Mouse (Mus musculus): ENCODE data around the gene Rhoa. TPM values are rescaled to one million over a fixed set of nuclear protein-coding genes. Genes with fewer than 3 reads are reported as not detected.
"Not testable (repeated sequence)": the region's sequence is repeated elsewhere in the genome, so short reads cannot be mapped to it uniquely, and the experiment has no call there.

The Rhoa gene
- polyA plus RNA-seq, 1 experiment from 2014 or later: 646 TPM

- Histone ChIP-seq H3K36me3 (ENCODE audit: inconsistent target) (peaks cover 10% of the 10 kb centered on the region), H3K79me2 (ENCODE audit: inconsistent target) (peaks cover 74% of the 10 kb centered on the region), H3K27ac (peak overlapping the region; percentile 63), H3K4me3 (ENCODE audit: inconsistent target) (peak overlapping the region; percentile 79)
- WGBS (ENCODE audit: missing documents): under 1% methylated on average over 15 of the region's 51 CpGs
Observed at GRCm38 (mm10) chr9:108306571-108306980, 647 bp downstream of the Rhoa start.

GRCm38 (mm10) chr9:108307021-108307807 lies 1.3 kb downstream of the Rhoa start:
- H3K27ac ChIP-seq: peak overlapping the region; percentile 63
- 4% methylated on average over 11 of the region's 12 CpGs for WGBS (ENCODE audit: missing documents)

DNA sequence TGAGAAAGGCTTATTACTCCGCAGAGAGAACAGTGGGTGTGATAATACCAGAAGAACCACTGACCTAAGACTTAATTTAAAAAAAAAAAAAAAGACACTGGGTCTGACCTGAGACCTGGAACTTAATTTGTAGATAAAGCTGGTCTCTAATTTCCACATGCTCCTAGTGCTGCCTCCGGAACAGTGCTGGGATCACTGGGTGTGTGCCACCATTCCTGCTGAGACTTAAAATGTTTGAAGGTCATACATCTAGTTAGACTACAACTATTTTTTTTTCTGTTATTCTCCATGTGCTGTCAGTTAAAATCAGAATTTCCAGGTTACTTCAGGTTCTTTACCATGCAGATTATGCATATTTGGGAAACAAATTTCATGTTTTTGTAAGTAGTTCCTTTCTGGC lies 2.2 kb downstream of the Rhoa start:
- WGBS (ENCODE audit: missing documents): 66% methylated on average over 2 of the region's 2 CpGs
- H3K27ac ChIP-seq: peak overlapping the region; percentile 63; the same call in 1 of the 2 replicates
- H3K36me3 ChIP-seq (ENCODE audit: inconsistent target): peaks cover 2% of the 10 kb centered on the region; the same call in 1 of the 2 replicates
- peak overlapping the region; percentile 79 for H3K4me3 ChIP-seq (ENCODE audit: inconsistent target)
- H3K79me2 ChIP-seq (ENCODE audit: inconsistent target): peaks cover 87% of the 10 kb centered on the region

More at GRCm38 (mm10) chr9:108307021-108307807, 1.3 kb downstream of the Rhoa start:
- peaks cover 10% of the 10 kb centered on the region for H3K36me3 ChIP-seq (ENCODE audit: inconsistent target)
- H3K4me3 ChIP-seq (ENCODE audit: inconsistent target): peak overlapping the region; percentile 79
- H3K79me2 ChIP-seq (ENCODE audit: inconsistent target): peaks cover 80% of the 10 kb centered on the region

GRCm38 (mm10) chr9:108317572-108317971 lies 11.6 kb downstream of the Rhoa start:
- Histone ChIP-seq H3K27ac (no peak overlapping the region), H3K79me2 (ENCODE audit: inconsistent target) (peaks cover 100% of the 10 kb centered on the region), H3K36me3 (ENCODE audit: inconsistent target) (peaks cover 31% of the 10 kb centered on the region; the same call in 1 of the 2 replicates), H3K4me3 (ENCODE audit: inconsistent target) (no peak overlapping the region)
- 96% methylated on average over 3 of the region's 3 CpGs for WGBS (ENCODE audit: missing documents)

GRCm38 (mm10) chr9:108318462-108318861 lies 12.5 kb downstream of the Rhoa start:
- no peak overlapping the region for H3K4me3 ChIP-seq (ENCODE audit: inconsistent target)
- 90% methylated on average over 2 of the region's 2 CpGs for WGBS (ENCODE audit: missing documents)
- peaks cover 31% of the 10 kb centered on the region; the same call in 1 of the 2 replicates for H3K36me3 ChIP-seq (ENCODE audit: inconsistent target)
- peaks cover 100% of the 10 kb centered on the region for H3K79me2 ChIP-seq (ENCODE audit: inconsistent target)
- no peak overlapping the region for H3K27ac ChIP-seq

DNA sequence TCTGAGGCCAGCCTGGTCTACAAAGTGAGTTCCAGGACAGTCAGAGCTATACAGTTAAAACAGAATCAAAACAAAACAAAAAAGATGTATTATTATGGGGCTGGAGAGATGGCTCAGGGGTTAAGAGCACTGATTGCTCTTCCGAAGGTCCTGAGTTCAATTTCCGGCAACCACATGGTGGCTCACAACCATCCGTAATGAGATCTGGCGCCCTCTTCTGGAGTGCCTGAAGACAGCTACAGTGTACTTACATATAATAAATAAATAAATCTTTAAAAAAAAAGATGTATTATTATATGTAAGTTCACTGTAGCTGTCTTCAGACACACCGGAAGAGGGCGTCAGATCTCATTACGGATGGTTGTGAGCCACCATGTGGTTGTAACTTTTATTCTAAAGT lies 16.1 kb downstream of the Rhoa start:
- Histone ChIP-seq H3K36me3 (ENCODE audit: inconsistent target) (peaks cover 29% of the 10 kb centered on the region), H3K79me2 (ENCODE audit: inconsistent target) (peaks cover 100% of the 10 kb centered on the region)
- 81% methylated on average over 5 of the region's 7 CpGs for WGBS (ENCODE audit: missing documents)
- H3K27ac ChIP-seq; H3K4me3 ChIP-seq (ENCODE audit: inconsistent target): not testable (repeated sequence)

DNA sequence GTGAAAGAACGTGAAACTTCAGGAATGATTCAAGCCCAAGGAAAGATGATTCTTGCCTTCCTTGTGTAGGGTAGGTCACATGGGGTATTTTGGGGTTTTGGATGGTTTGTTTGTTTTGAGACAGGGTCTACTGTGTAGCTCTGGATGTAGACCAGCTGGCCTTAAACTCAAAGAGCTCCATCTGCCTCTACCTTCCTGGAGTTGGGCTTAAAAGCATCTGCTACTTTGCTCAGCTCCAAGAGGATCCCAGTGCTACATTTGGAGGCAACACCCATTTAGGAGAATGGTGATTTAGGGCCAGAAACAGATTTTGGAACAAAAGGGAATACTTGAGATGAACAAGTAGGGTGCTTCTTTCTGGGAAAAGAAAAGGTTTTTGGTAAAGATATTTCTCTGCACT lies 18.9 kb downstream of the Rhoa start:
- 100% methylated on average over 1 of the region's 1 CpGs for WGBS (ENCODE audit: missing documents)
- H3K36me3 ChIP-seq (ENCODE audit: inconsistent target): peaks cover 46% of the 10 kb centered on the region
- H3K79me2 ChIP-seq (ENCODE audit: inconsistent target): peaks cover 100% of the 10 kb centered on the region
- no peak overlapping the region for H3K4me3 ChIP-seq (ENCODE audit: inconsistent target)
- no peak overlapping the region for H3K27ac ChIP-seq

DNA sequence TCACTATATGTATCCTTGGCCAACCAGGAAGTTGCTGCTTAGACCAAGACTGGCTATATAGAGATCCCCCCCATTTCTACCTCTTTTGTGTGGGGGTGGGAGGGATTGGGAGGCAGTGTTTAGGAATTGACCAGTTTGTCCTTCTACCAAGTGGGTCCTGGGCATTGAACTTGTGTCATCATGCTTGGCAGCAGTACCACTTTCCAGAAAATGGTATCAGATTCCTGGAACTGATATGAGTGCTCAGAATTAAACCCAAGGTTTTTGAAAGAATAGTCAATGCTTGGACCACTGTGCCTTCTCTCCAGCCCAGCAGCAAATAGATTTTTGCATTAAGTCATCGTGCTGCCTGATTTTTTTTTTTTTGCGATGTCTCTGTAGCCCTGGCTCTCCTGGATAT lies 19.9 kb downstream of the Rhoa start:
- Histone ChIP-seq H3K79me2 (ENCODE audit: inconsistent target) (peaks cover 100% of the 10 kb centered on the region), H3K4me3 (ENCODE audit: inconsistent target) (no peak overlapping the region), H3K36me3 (ENCODE audit: inconsistent target) (peaks cover 52% of the 10 kb centered on the region), H3K27ac (no peak overlapping the region)
- WGBS (ENCODE audit: missing documents): 100% methylated on average over 2 of the region's 2 CpGs

DNA sequence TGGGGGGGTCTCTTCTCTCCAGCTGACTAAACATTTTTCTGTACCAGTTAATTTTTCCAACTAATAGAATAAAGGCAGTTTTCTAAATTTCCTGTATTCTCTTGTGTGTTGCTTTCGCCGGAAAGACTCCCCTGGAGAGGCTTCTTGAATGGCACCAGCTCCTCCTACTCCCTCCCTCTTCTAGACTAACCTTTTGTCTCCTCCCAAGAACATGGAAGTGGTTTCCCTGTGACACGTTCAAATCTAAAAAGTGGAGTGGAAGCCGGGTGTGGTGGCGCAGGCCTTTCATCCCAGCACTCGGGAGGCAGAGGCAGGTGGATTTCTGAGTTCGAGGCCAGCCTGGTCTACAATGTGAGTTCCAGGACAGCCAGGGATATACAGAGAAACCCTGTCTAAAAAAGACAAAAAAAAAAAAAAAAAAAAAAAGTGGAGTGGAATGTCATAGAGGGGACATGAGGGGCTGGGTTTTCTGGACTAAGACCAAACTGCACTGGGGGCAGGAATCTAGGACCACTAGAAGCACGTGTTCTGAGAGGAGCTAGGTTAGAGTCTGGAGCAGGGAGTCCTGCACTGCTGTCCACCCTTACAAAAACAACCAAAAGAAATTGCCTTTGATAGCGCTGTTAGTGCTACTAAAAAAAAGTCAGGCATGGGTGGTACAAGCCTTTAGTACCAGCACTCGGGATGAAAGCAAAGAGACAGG lies 32.1 kb downstream of the Rhoa start:
- no peak overlapping the region for H3K4me3 ChIP-seq (ENCODE audit: inconsistent target)
- peaks cover 54% of the 10 kb centered on the region for H3K79me2 ChIP-seq (ENCODE audit: inconsistent target)
- 60% methylated on average over 10 of the region's 10 CpGs for WGBS (ENCODE audit: missing documents)
- H3K36me3 ChIP-seq (ENCODE audit: inconsistent target): peaks cover 24% of the 10 kb centered on the region; the same call in 1 of the 2 replicates
- H3K27ac ChIP-seq: peak overlapping the region; percentile 98

- H3K36me3 ChIP-seq (ENCODE audit: inconsistent target): peaks cover 20% of the 10 kb centered on the region; the same call in 1 of the 2 replicates
- H3K4me3 ChIP-seq (ENCODE audit: inconsistent target): no peak overlapping the region
- 18% methylated on average over 5 of the region's 6 CpGs for WGBS (ENCODE audit: missing documents)
- peaks cover 49% of the 10 kb centered on the region for H3K79me2 ChIP-seq (ENCODE audit: inconsistent target)
- peak overlapping the region; percentile 98 for H3K27ac ChIP-seq
Observed at GRCm38 (mm10) chr9:108338551-108338885, 32.6 kb downstream of the Rhoa start.

GRCm38 (mm10) chr9:108338886-108339781 lies 33.2 kb downstream of the Rhoa start, which contains the start of gene Gpx1:
Gpx1 (plus strand) TSS chr9:108338903.
- under 1% methylated on average over 47 of the region's 49 CpGs for WGBS (ENCODE audit: missing documents)
- peak within 1 kb of the TSS; percentile 98 for H3K27ac ChIP-seq
- peak within 1 kb of the TSS; percentile 90 for H3K4me3 ChIP-seq (ENCODE audit: inconsistent target)
- peaks cover 43% of the 10 kb centered on the region for H3K79me2 ChIP-seq (ENCODE audit: inconsistent target)
- peaks cover 13% of the 10 kb centered on the region; the same call in 1 of the 2 replicates for H3K36me3 ChIP-seq (ENCODE audit: inconsistent target)

- WGBS (ENCODE audit: missing documents): under 1% methylated on average over 19 of the region's 20 CpGs
- Histone ChIP-seq H3K27ac (peak overlapping the region; percentile 98), H3K36me3 (ENCODE audit: inconsistent target) (peaks cover 6% of the 10 kb centered on the region; the same call in 1 of the 2 replicates), H3K79me2 (ENCODE audit: inconsistent target) (peaks cover 36% of the 10 kb centered on the region), H3K4me3 (ENCODE audit: inconsistent target) (peak overlapping the region; percentile 90)
Observed at GRCm38 (mm10) chr9:108339886-108340257, 33.9 kb downstream of the Rhoa start.

DNA sequence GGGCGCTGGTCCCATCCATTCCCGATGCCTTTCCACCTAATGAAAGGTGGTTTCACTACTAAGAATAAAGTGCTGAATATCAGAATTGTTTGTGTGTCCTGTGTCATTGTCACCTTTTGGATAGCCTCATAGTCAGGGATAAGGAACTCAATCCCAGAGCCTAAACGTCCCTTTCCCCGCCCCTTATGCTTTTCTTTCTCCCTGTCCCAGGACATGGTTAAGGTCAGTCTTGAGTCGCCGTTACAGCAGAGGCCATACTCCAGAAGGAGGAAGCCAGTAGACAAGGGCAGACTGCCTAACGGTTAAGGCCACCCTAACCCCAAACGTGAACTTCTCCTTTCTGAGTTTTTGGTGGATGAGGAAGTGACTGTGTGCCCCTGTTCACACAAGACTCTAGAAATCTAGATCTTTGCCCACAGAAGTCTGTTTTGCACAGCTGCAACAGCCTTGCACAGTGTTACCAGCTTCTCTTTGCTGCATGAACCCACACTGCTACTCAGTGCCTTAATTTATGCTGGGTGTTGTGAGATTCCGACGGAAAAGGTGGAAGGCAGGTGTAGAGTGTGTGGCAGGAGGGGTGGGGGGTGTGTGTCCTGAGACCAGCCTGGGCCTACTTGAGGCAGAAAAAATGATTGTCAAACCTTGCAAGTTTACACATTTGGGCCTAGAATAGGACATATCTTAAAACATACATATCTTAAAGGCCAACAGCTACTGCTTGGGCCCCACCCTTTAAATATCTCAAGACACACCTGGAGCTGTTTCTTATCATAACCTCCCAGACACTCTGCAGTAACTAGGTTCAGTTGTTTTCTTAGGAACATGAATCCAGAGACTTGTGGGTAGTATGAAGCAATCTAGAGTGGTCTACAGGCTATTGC lies 34.6 kb downstream of the Rhoa start:
- under 1% methylated on average over 10 of the region's 10 CpGs for WGBS (ENCODE audit: missing documents)
- Histone ChIP-seq H3K27ac (peak overlapping the region; percentile 98), H3K4me3 (ENCODE audit: inconsistent target) (peak overlapping the region; percentile 90), H3K36me3 (ENCODE audit: inconsistent target) (no peaks in the 10 kb centered on the region), H3K79me2 (ENCODE audit: inconsistent target) (peaks cover 29% of the 10 kb centered on the region)

All from macrophage (primary cell).